Mouse (Mus musculus): ENCODE measurements at regions not wholly inside any gene's neighbourhood (a gene's known extent, or its start where the extent isn't known, plus 50 kb on each side); places are given as distances from the start of the nearest gene placed in this dataset.
A peak's percentile ranks its signal among the peaks of the same experiment; 100 is the strongest.

- DNase-seq: no peak
Observed at GRCm38 (mm10) chr7:135818298-135818697, 102.1 kb upstream of the Mki67 start.

- DNase-seq: no peak
Observed at GRCm38 (mm10) chr7:135823884-135824750, 108.0 kb upstream of the Mki67 start.

DNA sequence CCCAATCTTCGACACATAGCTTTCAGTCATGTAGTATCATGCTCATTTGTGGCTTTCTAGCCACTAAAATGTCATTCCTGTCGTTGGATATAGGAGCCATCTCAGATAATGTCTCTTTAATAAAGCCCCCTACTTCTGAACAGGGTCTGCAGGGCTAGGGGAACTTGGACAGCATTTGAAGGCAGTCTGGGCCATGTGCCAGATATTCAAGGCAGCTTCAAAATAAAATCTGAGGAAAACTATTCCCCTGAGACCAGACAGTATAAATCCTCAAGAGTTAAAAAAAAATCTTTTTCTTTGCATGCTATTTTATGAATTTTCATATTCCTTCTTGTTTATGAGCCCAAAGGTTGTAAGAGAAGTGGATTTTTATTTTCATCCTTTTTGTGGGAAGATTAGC, 113.1 kb upstream of the Mki67 start:
- no peak for DNase-seq

- no peak for DNase-seq
Observed at GRCm38 (mm10) chr7:135833425-135833824, 117.3 kb upstream of the Mki67 start.

DNA sequence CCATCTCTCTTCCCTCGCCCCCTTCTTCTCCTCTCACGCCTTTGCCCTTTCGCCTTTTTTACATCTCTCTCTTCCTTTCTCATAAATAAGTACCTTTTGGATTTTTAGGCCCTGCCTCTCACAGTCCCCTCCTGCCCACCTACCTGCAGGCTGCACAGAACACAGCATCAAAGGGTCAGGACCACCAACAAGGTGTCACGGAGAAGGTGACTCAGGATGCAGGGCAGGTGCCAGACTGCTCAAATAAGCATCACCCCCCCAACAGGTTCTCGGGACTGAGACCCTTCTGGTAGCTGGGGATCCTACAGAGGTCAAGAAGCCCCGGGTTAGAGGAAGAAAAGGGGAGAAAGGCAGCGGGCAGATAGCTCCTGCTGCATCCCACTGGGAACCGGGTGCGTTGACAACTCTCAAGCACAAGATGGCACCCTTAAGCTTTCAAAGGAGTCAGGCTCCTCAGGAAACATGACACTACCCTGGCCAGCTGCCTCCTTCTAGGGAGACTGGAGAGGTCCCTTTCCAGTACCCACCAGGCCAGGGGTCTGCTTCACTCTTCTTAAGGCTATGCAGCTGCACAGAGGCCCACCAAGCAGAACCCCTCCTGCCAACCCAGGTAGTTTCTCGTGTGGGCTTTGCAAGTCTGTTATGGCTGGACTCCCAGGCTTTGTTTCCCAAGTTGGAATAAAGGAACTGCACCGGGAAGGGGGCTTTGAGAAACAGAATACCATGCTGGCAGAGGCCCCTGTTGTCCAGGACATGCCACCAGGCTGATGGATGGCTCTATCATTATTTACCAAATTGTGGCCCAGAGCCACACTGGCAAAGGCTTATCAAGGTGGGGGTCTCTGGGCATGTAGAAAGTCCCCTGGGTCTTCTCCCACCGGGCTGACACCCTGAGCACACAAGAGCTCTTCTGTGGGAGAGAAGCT, 120.9 kb upstream of the Mki67 start:
- DNase-seq: peak; percentile 77 to 89

DNA sequence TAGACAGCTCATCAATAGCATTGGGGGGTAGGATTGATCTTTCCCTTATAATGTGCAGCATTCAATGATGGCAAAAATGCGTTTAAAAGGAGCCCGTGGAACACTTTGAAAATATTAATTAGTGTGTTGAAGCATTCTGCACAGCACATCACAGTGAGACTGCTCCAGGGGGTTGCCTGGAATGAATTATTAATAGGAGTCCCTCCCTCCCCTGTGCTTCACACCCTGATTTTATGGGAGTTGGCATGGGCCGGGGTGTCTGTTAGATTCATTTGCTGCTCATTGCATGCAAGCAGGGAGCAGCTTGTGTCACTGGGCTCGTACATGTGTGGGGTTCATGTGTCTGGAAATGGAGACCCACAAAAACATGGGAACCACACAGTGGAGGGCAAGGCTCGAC, 127.9 kb upstream of the Mki67 start:
- DNase-seq: no peak

DNA sequence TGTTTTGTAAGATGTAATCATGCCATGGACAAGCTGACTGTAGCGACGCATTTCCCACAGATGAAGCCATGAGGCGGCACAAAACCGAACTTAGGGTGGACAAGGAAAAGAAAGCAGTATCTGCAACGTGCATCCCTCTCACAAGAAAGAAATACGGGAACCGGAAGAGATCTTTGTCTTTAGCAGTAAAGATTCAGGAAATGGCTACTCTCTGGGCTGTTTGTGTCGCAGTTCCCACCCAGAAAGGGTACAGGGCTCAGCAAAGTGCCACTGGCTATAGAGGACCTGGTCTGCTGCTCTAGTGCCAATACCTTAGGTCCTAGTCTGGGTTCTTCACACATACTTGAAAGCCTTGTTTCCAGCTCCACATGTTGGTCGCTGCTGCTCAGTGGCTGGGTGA, 131.1 kb upstream of the Mki67 start:
- DNase-seq: no peak

GRCm38 (mm10) chr7:135848170-135848569, 132.0 kb upstream of the Mki67 start:
- peak; percentile 10 to 11 for DNase-seq

GRCm38 (mm10) chr7:135848833-135849232, 132.7 kb upstream of the Mki67 start:
- DNase-seq: no peak

GRCm38 (mm10) chr7:135853127-135853813, 137.1 kb upstream of the Mki67 start:
- no peak for DNase-seq

DNA sequence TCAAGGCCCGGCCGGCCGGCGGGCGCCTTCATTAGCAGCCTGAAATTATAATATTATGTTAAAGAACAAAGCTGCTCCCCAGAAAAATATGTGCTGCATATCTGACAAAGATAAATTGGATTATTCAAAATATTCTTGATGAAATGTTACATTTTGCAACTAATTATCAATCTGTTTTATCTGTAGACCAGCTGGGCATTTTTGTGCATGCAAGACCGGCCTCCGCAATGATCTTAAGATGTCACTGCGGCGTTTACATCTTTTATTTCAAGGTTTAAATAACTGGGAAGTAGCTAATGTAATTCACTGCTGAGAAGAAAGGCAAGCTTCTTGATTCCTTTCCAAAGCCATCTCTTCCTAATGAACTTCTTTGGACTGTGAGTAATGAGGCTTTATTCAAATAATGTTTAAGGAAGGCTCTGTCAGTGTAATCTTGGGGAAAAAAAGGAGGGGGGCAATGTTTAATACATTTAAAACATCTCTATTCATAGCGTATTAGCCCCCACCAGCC, 137.7 kb upstream of the Mki67 start:
- DNase-seq: no peak

- no peak for DNase-seq
Observed at GRCm38 (mm10) chr7:135860288-135860687, 144.1 kb upstream of the Mki67 start.

- DNase-seq: peak; percentile 63 to 64
Observed at GRCm38 (mm10) chr7:135860741-135861408, 144.7 kb upstream of the Mki67 start.

DNA sequence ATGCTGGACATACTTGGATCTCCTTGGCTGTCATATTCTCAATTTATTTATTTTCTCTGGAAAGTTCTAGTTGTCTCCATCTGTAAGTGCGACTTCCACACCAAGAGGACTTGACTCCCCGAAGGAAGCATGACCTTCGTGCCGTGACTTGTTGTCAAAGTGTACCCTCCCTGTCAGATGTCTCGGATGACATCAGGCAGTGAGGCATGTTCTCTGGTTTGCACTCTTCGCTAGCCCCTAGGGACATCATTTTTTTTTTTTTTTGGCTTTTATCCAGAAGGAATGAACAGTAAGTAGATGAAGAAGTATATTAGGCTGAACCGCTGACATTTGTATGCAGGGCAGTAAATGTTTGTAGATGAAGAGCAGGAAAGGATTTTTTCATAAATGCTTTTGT, 145.2 kb upstream of the Mki67 start:
- DNase-seq: peak; percentile 69 to 74

GRCm38 (mm10) chr7:135863581-135864426, 147.6 kb upstream of the Mki67 start:
- no peak for DNase-seq

DNA sequence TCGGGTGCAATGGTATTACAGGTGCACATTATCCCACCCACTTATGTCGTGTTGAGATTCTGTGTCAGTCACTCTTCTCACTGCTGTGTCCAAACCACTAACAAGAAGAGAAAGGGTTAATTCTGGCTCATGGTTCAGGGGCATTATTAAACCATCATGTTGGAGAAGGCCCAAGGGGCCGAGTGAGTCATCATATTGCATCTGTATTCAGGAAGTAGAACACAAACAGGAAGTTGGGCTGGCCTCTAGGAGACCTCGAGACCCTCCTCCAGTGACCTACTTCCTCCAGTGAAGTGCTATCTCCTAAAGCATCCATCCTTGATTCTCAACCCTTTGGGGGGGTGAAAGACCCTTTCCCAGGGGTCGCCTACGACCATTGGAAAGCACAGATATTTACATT, 154.8 kb upstream of the Mki67 start:
- DNase-seq: no peak

GRCm38 (mm10) chr7:135877091-135877874, 161.1 kb upstream of the Mki67 start:
- DNase-seq: no peak

DNA sequence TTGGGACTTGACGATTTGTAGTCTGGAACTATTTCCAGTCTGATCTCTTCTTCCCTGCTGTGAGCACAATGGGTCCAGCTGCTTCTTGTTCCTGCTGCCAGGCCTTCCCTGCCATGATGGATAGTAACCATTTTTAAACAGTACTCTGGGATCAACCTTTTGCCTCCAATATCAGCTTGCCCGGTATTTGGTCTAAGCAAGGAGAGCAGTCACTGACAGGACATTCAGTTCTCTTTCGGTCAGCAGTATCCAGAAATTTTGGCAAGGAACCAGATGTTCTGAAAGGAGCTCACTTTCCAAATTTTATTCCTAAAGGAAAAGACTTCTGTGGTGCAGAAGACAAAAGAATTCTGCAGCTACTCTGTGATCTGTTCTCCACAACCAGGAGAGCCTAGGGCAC, 162.6 kb upstream of the Mki67 start:
- peak; percentile 39 to 67 for DNase-seq

- DNase-seq: no peak
Observed at GRCm38 (mm10) chr7:135880446-135880845, 164.3 kb upstream of the Mki67 start.

DNA sequence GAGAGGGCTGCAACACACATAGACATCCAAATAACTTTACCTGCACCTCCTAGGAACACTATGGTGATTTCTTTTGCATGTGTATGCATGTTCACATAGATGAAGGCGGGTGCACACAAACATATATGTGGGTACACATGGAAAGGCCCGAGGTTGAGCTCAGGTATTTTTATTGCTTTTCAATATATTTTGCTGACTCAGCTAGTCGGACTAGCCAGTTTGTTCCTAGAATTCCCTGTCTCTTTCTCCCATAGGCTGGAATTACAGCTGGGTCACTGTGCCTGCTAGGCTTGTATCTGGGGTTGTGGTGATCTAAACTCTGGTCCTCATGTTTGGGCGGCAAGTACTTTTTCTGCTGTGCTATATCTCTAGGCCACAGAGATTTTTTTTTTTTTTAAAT, 166.1 kb upstream of the Mki67 start:
- DNase-seq: no peak

All from heart, adult 18-20 months (tissue).